Mouse (Mus musculus) ES-Bruce4 (cell line): ENCODE data around the gene Kcnq1.

Experiments used
- CTCF ChIP-seq: IDR thresholded peaks from one replicate; pipeline ENCODE4 v1.8.1; 2011; ENCODE audit warnings: low read depth, low read length
- EP300 ChIP-seq: IDR thresholded peaks from 2 replicates; pipeline ENCODE4 v1.6.1; 2011; ENCODE audit warnings: low read depth, low read length; ENCODE audit not compliant: insufficient read depth
- POLR2A ChIP-seq: IDR thresholded peaks from one replicate; pipeline ENCODE4 v1.8.1; 2011; ENCODE audit warnings: low read length; ENCODE audit not compliant: insufficient read depth

DNA sequence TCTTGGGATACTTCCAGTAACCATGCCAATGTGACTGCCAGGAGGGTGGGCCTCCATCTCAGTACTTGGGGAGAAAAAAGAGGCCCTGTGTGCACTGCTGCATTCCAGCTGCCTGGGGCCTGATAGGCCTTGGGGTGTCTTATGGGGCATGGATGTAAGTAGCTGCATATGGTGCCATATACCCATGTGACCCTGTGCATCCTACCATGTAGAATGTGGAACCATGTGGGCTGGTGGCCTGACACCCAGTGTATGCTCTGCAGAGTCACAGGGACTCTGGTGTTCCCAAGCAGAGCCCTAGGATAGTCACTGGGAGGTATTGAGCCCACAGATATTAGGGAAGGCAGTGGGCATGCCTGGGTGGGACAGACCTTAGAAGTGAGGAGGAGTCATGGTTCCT lies 57.9 kb downstream of the Kcnq1 start:
- TF ChIP-seq CTCF (no peak), EP300 (no peak), POLR2A (no peak)
